9 mouse cellular contexts compared by ENCODE assay signal in the genomic region with DNA sequence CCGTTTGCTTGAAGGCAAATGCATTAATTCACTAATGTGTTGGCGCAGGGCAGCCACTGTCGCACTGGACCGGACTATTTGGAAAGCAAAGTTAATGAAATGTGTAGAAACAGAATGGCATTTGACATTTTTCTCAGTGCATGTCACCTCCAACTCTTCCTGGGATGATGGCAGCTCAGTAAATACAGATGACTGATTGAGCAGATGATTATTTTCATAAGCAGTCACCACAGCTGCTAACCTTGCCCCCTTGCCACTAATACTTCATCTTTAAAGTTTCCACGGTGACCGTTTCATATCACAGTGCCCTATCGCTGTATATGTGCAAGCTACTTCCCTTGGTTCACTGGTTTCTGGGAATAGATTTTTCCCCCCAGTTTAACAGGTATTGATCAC. TPM values are rescaled to one million over a fixed set of nuclear protein-coding genes. Genes with fewer than 3 reads are reported as not detected.
A peak's percentile ranks its signal among the peaks of the same experiment; 100 is the strongest.
DNase-seq lines count a peak whose midpoint lies in the region; ATAC-seq and TF ChIP-seq lines count a peak whose summit lies in the region.
"Had no signal": no experiment of that assay in that cellular context is flagged by ENCODE, and none has a peak within 500 bp of the region (broad histone marks: within the 10 kb centered on the region; RNA-seq: fewer than 3 reads in every experiment).

No protein-coding gene starts in this region.

- no peak for ATAC-seq in hindbrain, embryonic 15.5 days (ENCODE audit: low FRiP score, low read depth)
- no peak for ATAC-seq in midbrain, embryonic 15.5 days (replicated peaks)

- no peaks in the 10 kb centered on the region for H3K36me3 ChIP-seq in hindbrain, embryonic 15.5 days
- H3K36me3 ChIP-seq in midbrain, embryonic 15.5 days (replicated peaks) = no peaks in the 10 kb centered on the region

- H3K9ac ChIP-seq in hindbrain, embryonic 15.5 days = no peak overlapping the region
- no peak overlapping the region for H3K9ac ChIP-seq in midbrain, embryonic 15.5 days

- H3K4me3 ChIP-seq in left cerebral cortex, adult 2 months = peak overlapping the region; percentile 71; the same call in 1 of the 2 replicates
- peak overlapping the region; percentile 75; the same call in 1 of the 2 replicates for H3K4me3 ChIP-seq in hindbrain, embryonic 15.5 days
- H3K4me3 ChIP-seq in midbrain, embryonic 15.5 days = 0 out of 2 replicates have a peak overlapping the region, but pooled peaks have one; percentile 71

- H3K4me2 ChIP-seq in hindbrain, embryonic 15.5 days = peak overlapping the region; percentile 60
- H3K4me2 ChIP-seq in midbrain, embryonic 15.5 days = peak overlapping the region; percentile 52; the same call in 1 of the 2 replicates

- intact Hi-C loops in left cerebral cortex, adult 2 months (cut with DNase I) = no loop called here
- intact Hi-C loops in left cerebral cortex, postnatal 36 days (cut with DNase I) = no loop called here

- no peaks in the 10 kb centered on the region for H3K9me3 ChIP-seq in hindbrain, embryonic 15.5 days
- no peaks in the 10 kb centered on the region for H3K9me3 ChIP-seq in midbrain, embryonic 15.5 days

- TF ChIP-seq CTCF in left cerebral cortex, adult 2 months (IDR thresholded peaks at IDR 0.05) = no peak

- no peaks in the 10 kb centered on the region for H3K27me3 ChIP-seq in hindbrain, embryonic 15.5 days
- H3K27me3 ChIP-seq in midbrain, embryonic 15.5 days (replicated peaks) = no peaks in the 10 kb centered on the region

- H3K27ac ChIP-seq in left cerebral cortex, adult 2 months = no peak overlapping the region
- no peak overlapping the region for H3K27ac ChIP-seq in hindbrain, embryonic 15.5 days (replicated peaks)
- H3K27ac ChIP-seq in midbrain, embryonic 15.5 days = no peak overlapping the region

- DNase-seq in adrenal gland, postnatal 14 days = peak; percentile 14
- DNase-seq in adrenal gland, postnatal 10 days = no peak
- DNase-seq in left cerebral cortex, adult 2 months (ENCODE audit: extremely low spot score in 1 of 2, low spot score in 2 of 2) = no peak
- DNase-seq in left cerebral cortex, postnatal 36 days (ENCODE audit: low spot score in 2 of 2) = no peak
- DNase-seq in urinary bladder, postnatal 10 days (ENCODE audit: low spot score) = no peak
- DNase-seq in embryo, embryonic 9.5 days (ENCODE audit: extremely low spot score) = no peak

- 0 out of 2 replicates have a peak, but pooled peaks cover 6% of the 10 kb centered on the region for H3K4me1 ChIP-seq in hindbrain, embryonic 15.5 days (replicated peaks)
- H3K4me1 ChIP-seq in midbrain, embryonic 15.5 days = peaks cover 2% of the 10 kb centered on the region; the same call in 1 of the 2 replicates

- 74% methylated on average over 7 of the region's 7 CpGs for WGBS in hindbrain, embryonic 15.5 days
- WGBS in midbrain, embryonic 15.5 days = 68% methylated on average over 7 of the region's 7 CpGs

RNA-seq across cellular contexts. Expression of a gene that starts 1.4 kb away (rescaled TPM):
- total RNA-seq in adrenal gland, postnatal 14 days (2021) = 42.8 and 44.6 TPM in 2 replicates
- total RNA-seq in adrenal gland, postnatal 10 days (2021) = 10 to 100 TPM; 30.0 to 38.2 TPM
- total RNA-seq in left cerebral cortex, adult 2 months (2021) = 10 to 100 TPM; 52.9 to 56.7 TPM
- total RNA-seq in left cerebral cortex, postnatal 36 days (2021) = 10 to 100 TPM; 46.3 to 59.6 TPM
- polyA plus RNA-seq in hindbrain, embryonic 15.5 days (2015; fragmentation: Nextera tagmentation; extraction: Ambion mirVana) = 32.9 and 33.5 TPM in 2 replicates
- polyA plus RNA-seq in midbrain, embryonic 15.5 days (2015; fragmentation: Nextera tagmentation; extraction: Ambion mirVana) = 34.9 and 35.8 TPM in 2 replicates

RNA-seq across cellular contexts. Expression of a gene that starts 20.8 kb away (rescaled TPM):
- 36.4 and 38.9 TPM in 2 replicates for total RNA-seq in adrenal gland, postnatal 14 days (2021)
- 10 to 100 TPM; 21.7 to 24.3 TPM for total RNA-seq in adrenal gland, postnatal 10 days (2021)
- 10 to 100 TPM; 45.6 to 46.0 TPM for total RNA-seq in left cerebral cortex, adult 2 months (2021)
- total RNA-seq in left cerebral cortex, postnatal 36 days (2021) = 10 to 100 TPM; 41.8 to 43.0 TPM
- polyA plus RNA-seq in hindbrain, embryonic 15.5 days (2015; fragmentation: Nextera tagmentation; extraction: Ambion mirVana) = 30.9 and 33.6 TPM in 2 replicates
- 32.9 and 37.3 TPM in 2 replicates for polyA plus RNA-seq in midbrain, embryonic 15.5 days (2015; fragmentation: Nextera tagmentation; extraction: Ambion mirVana)
- polyA plus RNA-seq: liver, adult 2 months had no signal
